Mouse (Mus musculus): Measurements from ENCODE around the gene Gm49339. TPM values are rescaled to one million over a fixed set of nuclear protein-coding genes. Genes with fewer than 3 reads are reported as not detected.

Gm49339 gene
- polyA plus RNA-seq, 1 experiment from 2014 or later = 497 TPM

GRCm38 (mm10) chr10:51529497-51529896 is 49.1 kb downstream of the Gm49339 start:
- H3K79me2 ChIP-seq (ENCODE audit: inconsistent target) = peaks cover 70% of the 10 kb centered on the region
- peak overlapping the region; percentile 38; the same call in 1 of the 2 replicates for H3K4me3 ChIP-seq (ENCODE audit: inconsistent target)
- H3K27ac ChIP-seq = peak overlapping the region; percentile 91
- no peaks in the 10 kb centered on the region for H3K36me3 ChIP-seq (ENCODE audit: inconsistent target)
- WGBS (ENCODE audit: missing documents) = 58% methylated on average over 3 of the region's 3 CpGs

DNA sequence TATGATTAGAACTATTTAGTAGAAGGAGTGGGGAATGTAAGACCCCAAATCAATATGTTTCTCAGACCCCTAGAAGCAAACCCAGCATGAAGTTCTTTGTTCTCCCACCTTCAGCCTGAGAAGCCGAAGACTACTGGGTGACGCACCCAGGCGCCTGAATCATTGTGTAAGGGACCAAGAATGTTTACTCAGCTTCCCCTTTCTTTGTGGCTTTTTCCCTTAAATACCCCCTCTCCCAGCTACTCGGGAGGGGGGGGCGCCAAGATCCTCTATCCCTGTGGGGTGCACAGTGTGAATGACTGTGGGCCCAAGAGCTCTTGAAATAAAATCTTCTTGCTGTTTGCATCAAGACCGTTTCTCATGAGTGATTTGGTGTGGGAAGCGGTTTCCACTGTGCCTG is 50.4 kb downstream of the Gm49339 start:
- H3K36me3 ChIP-seq (ENCODE audit: inconsistent target) = no peaks in the 10 kb centered on the region
- peak overlapping the region; percentile 91 for H3K27ac ChIP-seq
- peaks cover 56% of the 10 kb centered on the region for H3K79me2 ChIP-seq (ENCODE audit: inconsistent target)

More for the DNA sequence above, 50.4 kb downstream of the Gm49339 start:
- no peak overlapping the region for H3K4me3 ChIP-seq (ENCODE audit: inconsistent target)
- WGBS (ENCODE audit: missing documents) = 34% methylated on average over 7 of the region's 7 CpGs

Other genes with a start within 250 kb of the Gm49339 start
- 624 to 1,366 TPM (median 950 TPM) in 3 replicates for gene Lilr4b, start within 50 bp of the Gm49339 start, polyA plus RNA-seq (2018)
- 365 to 1,114 TPM (median 480 TPM) in 3 replicates for gene Lilrb4a, start 10.3 kb downstream of the Gm49339 start, polyA plus RNA-seq (2018)
- gene Fam162b, start 109.9 kb downstream of the Gm49339 start, polyA plus RNA-seq (2018) = not detected in 3 replicates
- not detected in 3 replicates for gene Gprc6a, start 150.8 kb downstream of the Gm49339 start, polyA plus RNA-seq (2018)
- not detected in 3 replicates for gene Rfx6, start 197.1 kb downstream of the Gm49339 start, polyA plus RNA-seq (2018)

All from macrophage (primary cell).